Mouse (Mus musculus) retina, postnatal 1 day (tissue): ENCODE data around the gene Olfr1181.
"Not testable (repeated sequence)": the region's sequence is repeated elsewhere in the genome, so short reads cannot be mapped to it uniquely, and the experiment has no call there.

Source experiments
- DNase-seq: peaks from one replicate; pipeline ENCODE4 v3.0.0-alpha.2; 2012

Gene Olfr1181

DNA sequence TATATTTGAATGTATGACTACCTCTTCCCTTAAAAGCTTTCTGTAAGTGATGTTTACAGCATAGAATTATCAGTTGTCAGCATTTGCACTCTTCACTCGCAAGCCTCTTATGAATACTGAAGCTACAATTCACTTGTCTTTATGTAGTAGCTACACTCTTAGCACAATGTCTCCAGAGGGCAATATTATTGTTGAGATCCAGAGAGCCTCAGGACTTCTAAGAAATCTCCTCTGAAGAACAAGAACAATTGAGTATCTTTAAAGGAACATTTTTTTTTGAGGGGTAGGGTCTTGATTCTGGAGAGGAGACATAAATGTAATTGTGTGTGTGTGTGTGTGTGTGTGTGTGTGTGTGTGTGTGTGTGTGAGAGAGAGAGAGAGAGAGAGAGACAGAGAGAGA lies at the start of gene Olfr1181:
Gene Olfr1181, minus strand, starts transcription at position 101 of the 400 bp plus-strand sequence.
- no peak for DNase-seq

GRCm38 (mm10) chr2:88454567-88454966 lies 28.6 kb upstream of the Olfr1181 start, which contains the start of gene Olfr1183:
TSS of gene Olfr1183 (plus strand) at chr2:88454867.
- DNase-seq, result not testable (repeated sequence)

DNA sequence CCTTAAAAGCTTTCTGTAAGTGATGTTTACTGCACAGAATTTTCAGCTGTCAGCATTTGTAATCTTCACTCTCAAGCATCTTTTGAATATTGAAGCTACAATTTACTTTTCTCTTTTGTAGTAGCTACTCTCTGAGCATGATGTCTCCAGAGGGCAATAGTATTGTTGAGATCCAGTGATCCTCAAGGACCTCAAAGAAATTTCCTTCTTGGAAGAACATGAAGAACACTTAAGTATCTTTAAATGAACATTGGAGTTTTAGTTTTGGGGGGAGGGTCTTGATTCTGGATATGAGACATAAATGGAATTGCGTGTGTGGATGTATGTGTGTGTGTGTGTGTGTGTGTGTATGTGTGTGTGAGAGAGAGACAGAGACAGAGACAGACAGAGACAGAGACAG lies 23.1 kb upstream of the Olfr1181 start, which contains the start of gene Gm13757:
Gene Gm13757, minus strand, starts transcription at position 101 of the 400 bp plus-strand sequence.
- peak; percentile 33 for DNase-seq

- no peak for DNase-seq
Observed at GRCm38 (mm10) chr2:88419051-88419450, 6.9 kb downstream of the Olfr1181 start, which contains the start of gene Olfr1180. TSS of gene Olfr1180 (minus strand) at chr2:88419151.

GRCm38 (mm10) chr2:88406353-88406752 lies 19.6 kb downstream of the Olfr1181 start, which contains the start of gene Olfr1179:
TSS of gene Olfr1179 (minus strand) at chr2:88406453.
- DNase-seq, result no peak

DNA sequence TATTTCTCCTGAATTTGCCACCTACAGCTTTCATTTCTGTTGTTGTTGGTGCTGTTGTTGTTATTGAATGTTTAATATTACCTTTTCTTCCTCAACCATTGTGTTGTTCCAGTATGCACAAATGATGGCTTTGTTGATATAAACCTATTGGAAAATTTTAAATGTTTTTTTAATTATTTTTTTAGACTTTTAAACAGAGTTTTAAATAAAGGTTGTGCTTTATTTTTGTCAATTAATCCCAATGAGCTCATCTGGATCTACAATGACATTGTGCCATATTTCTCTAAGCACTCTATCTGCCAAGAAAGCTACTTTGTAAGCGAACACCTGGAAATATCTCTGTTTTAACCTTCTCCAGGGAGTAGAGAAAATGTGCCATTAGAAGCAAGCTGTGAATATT lies 39.2 kb downstream of the Olfr1181 start, which contains the start of gene Olfr1178:
Gene Olfr1178, plus strand, starts transcription at position 301 of the 400 bp plus-strand sequence.
- DNase-seq, result no peak
